Mouse (Mus musculus) liver (tissue): Measurements from ENCODE around the gene Grpel1.

Experiments
- DNase-seq: peaks from one replicate; pipeline ENCODE4 v3.0.0-alpha.2; 2020; ENCODE audit warnings: mixed read lengths

Grpel1 gene

GRCm38 (mm10) chr5:36515558-36515957 is 50.8 kb downstream of the Grpel1 start:
- DNase-seq: no peak

GRCm38 (mm10) chr5:36517596-36517995 is 52.8 kb downstream of the Grpel1 start:
- DNase-seq: no peak

- DNase-seq: no peak
Observed at GRCm38 (mm10) chr5:36519751-36520150, 55.0 kb downstream of the Grpel1 start.

GRCm38 (mm10) chr5:36522782-36523181 is 58.0 kb downstream of the Grpel1 start:
- no peak for DNase-seq

GRCm38 (mm10) chr5:36523219-36523703 is 58.5 kb downstream of the Grpel1 start:
- no peak for DNase-seq
